Mouse (Mus musculus): Measurements from ENCODE around the gene Zfp92. TPM values are rescaled to one million over a fixed set of nuclear protein-coding genes. Genes with fewer than 3 reads are reported as not detected.

The Zfp92 gene
- total and polyA plus RNA-seq, 3 experiments = 0.04 TPM; not detected in 2

DNA sequence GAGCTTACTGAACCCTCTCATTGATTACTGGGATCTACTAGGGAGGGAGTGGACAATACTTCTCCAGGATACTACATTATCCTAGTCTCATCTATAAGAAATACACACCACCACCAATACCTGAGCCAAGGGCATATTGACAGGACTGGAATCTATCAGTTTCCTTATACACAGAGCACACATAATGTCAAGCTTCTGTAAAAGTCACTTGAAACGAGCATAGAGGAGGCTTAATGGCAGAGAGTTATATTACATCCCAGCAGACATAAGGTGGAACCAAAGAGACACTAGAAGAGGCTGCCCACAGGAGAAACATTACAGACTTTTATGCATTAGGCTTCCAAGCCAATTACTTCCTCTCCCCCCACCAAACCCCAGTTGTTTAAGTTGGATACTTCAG lies 26.0 kb upstream of the Zfp92 start:
- no peak for DNase-seq (ENCODE audit: extremely low read depth)
- Histone ChIP-seq H3K9ac (ENCODE audit: insufficient read depth, low read depth) (no peak overlapping the region), H3K4me3 (replicated peaks in 1 of 3; ENCODE audit: low read depth in 2 of 3, low read length in 2 of 3, poor library complexity in 1 of 3) (no peak overlapping the region), H3K27me3 (replicated peaks) (no peaks in the 10 kb centered on the region), H3K4me1 (ENCODE audit: control insufficient read depth in 1 of 2, insufficient read depth in 2 of 2) (no peaks in the 10 kb centered on the region), H3K36me3 (replicated peaks in 1 of 2; ENCODE audit: control insufficient read depth in 1 of 2, insufficient read depth in 1 of 2, low read length in 1 of 2) (no peaks in the 10 kb centered on the region), H3K4me2 (ENCODE audit: insufficient read depth, low read depth, poor library complexity, severe bottlenecking) (no peak overlapping the region), H3K9me3 (replicated peaks; ENCODE audit: low read length) (no peaks in the 10 kb centered on the region), H3K79me2 (replicated peaks; ENCODE audit: control insufficient read depth, extremely low read depth, insufficient read depth, poor library complexity, severe bottlenecking) (no peaks in the 10 kb centered on the region), H3K27ac (ENCODE audit: insufficient read depth, low read depth) (no peak overlapping the region)
- no peak for TF ChIP-seq PAX5 (IDR thresholded peaks at IDR 0.05; ENCODE audit: low read length)
- in situ Hi-C loops (cut with MboI; ENCODE audit: low pct_ligation_motif_present, low pct_unique_long_range_greater_than_20kb, low sequenced_read_pairs) (no loop called here), dilution Hi-C loops (cut with MboI; ENCODE audit: extremely low pct_ligation_motif_present, extremely low pct_unique_long_range_greater_than_20kb, low sequenced_read_pairs) (no loop called here)

DNA sequence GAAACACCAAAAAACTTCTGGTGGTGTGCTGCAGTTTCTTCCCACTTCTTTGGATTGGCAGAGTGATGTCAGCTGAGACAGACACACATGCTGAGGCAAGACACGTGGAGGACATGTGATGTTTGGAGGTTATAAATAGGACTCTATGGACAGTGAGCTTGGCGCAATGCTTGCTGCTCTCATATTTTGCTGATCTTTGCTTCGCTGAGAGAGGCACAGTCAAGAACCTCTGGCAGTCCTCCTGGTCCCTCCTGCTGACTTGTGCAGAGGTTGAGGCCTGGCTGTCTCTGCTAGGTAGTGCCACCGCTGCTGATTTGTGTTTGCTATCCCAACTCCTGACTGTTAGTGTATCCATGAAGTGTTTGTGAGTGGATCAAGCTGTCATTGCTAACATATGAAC lies 19.4 kb upstream of the Zfp92 start:
- H3K9me3 ChIP-seq (replicated peaks; ENCODE audit: low read length) = no peaks in the 10 kb centered on the region
- in situ Hi-C loops (cut with MboI; ENCODE audit: low pct_ligation_motif_present, low pct_unique_long_range_greater_than_20kb, low sequenced_read_pairs) = no loop called here

DNA sequence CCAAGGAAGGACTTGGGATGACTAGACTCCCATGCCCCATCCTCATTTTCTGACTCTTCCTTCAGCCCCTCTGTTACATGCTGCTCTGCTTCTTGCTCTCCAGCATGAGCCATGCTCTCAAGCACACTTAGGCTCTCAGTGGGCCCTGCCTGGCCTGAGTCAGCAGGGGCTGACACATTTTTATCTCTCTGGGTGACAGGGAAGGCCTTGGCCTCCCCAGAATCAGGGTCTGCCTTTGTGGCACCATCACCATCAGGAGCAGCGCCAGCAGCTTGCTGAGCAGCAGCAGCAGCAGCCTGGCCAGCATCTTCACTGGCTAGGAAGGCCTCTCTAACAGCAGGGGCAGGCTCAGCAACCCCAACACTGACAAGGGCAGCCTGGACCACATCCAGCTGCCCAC lies 14.4 kb upstream of the Zfp92 start:
- H3K36me3 ChIP-seq (replicated peaks in 1 of 2; ENCODE audit: control insufficient read depth in 1 of 2, insufficient read depth in 1 of 2, low read length in 1 of 2) = no peaks in the 10 kb centered on the region
- TF ChIP-seq PAX5 (IDR thresholded peaks at IDR 0.05; ENCODE audit: low read length) (no peak), POLR2A (IDR thresholded peaks at IDR 0.05; ENCODE audit: low read depth, low read length) (no peak), E2F4 (IDR thresholded peaks at IDR 0.05; ENCODE audit: insufficient replicate concordance, low read depth, low read length) (no peak), ZKSCAN1 (IDR thresholded peaks at IDR 0.05; ENCODE audit: borderline replicate concordance, low read depth, low read length) (no peak), MEF2A (IDR thresholded peaks at IDR 0.05; ENCODE audit: borderline replicate concordance, low read depth, low read length) (no peak), MAX (IDR thresholded peaks at IDR 0.05; ENCODE audit: low read length) (no peak), RAD21 (IDR thresholded peaks at IDR 0.05; ENCODE audit: low read depth, low read length) (no peak), GABPA (IDR thresholded peaks at IDR 0.05; ENCODE audit: insufficient replicate concordance, low read depth, low read length) (no peak), EP300 (IDR thresholded peaks at IDR 0.05; ENCODE audit: low read length) (no peak), ZMIZ1 (IDR thresholded peaks at IDR 0.05; ENCODE audit: low read depth, low read length) (no peak), TBP (conservative IDR thresholded peaks at IDR 0.05; ENCODE audit: low read depth, low read length) (no peak)
- H3K4me2 ChIP-seq (ENCODE audit: insufficient read depth, low read depth, poor library complexity, severe bottlenecking) = no peak overlapping the region
- H3K4me3 ChIP-seq (replicated peaks in 1 of 3; ENCODE audit: low read depth in 2 of 3, low read length in 2 of 3, poor library complexity in 1 of 3) = no peak overlapping the region
- no peak overlapping the region for H3K9ac ChIP-seq (ENCODE audit: insufficient read depth, low read depth)
- no peak overlapping the region for H3K27ac ChIP-seq (ENCODE audit: insufficient read depth, low read depth)
- dilution Hi-C loops (cut with MboI; ENCODE audit: extremely low pct_ligation_motif_present, extremely low pct_unique_long_range_greater_than_20kb, low sequenced_read_pairs) (no loop called here), in situ Hi-C loops (cut with MboI; ENCODE audit: low pct_ligation_motif_present, low pct_unique_long_range_greater_than_20kb, low sequenced_read_pairs) (no loop called here)
- H3K27me3 ChIP-seq (replicated peaks) = no peaks in the 10 kb centered on the region
- no peaks in the 10 kb centered on the region for H3K79me2 ChIP-seq (replicated peaks; ENCODE audit: control insufficient read depth, extremely low read depth, insufficient read depth, poor library complexity, severe bottlenecking)
- H3K4me1 ChIP-seq (ENCODE audit: control insufficient read depth in 1 of 2, insufficient read depth in 2 of 2) = no peaks in the 10 kb centered on the region
- DNase-seq (ENCODE audit: extremely low read depth) = no peak
- no peaks in the 10 kb centered on the region for H3K9me3 ChIP-seq (replicated peaks; ENCODE audit: low read length)

More for the DNA sequence above, 19.4 kb upstream of the Zfp92 start:
- H3K9ac ChIP-seq (ENCODE audit: insufficient read depth, low read depth) = no peak overlapping the region
- no peak for DNase-seq (ENCODE audit: extremely low read depth)
- dilution Hi-C loops (cut with MboI; ENCODE audit: extremely low pct_ligation_motif_present, extremely low pct_unique_long_range_greater_than_20kb, low sequenced_read_pairs) = no loop called here
- no peaks in the 10 kb centered on the region for H3K36me3 ChIP-seq (replicated peaks in 1 of 2; ENCODE audit: control insufficient read depth in 1 of 2, insufficient read depth in 1 of 2, low read length in 1 of 2)
- no peak overlapping the region for H3K27ac ChIP-seq (ENCODE audit: insufficient read depth, low read depth)
- no peak for TF ChIP-seq GABPA (IDR thresholded peaks at IDR 0.05; ENCODE audit: insufficient replicate concordance, low read depth, low read length)
- no peak for TF ChIP-seq ETS1 (conservative IDR thresholded peaks at IDR 0.05; ENCODE audit: low read depth, low read length)
- no peak for TF ChIP-seq KAT2A (IDR thresholded peaks at IDR 0.05; ENCODE audit: insufficient replicate concordance, low read length)
- TF ChIP-seq MYC (IDR thresholded peaks at IDR 0.05; ENCODE audit: low read depth, low read length) = no peak
- no peak for TF ChIP-seq USF1 (IDR thresholded peaks at IDR 0.05; ENCODE audit: low read depth, low read length)
- TF ChIP-seq NRF1 (IDR thresholded peaks at IDR 0.05; ENCODE audit: low read depth, low read length) = no peak
- TF ChIP-seq ZKSCAN1 (IDR thresholded peaks at IDR 0.05; ENCODE audit: borderline replicate concordance, low read depth, low read length) = no peak
- TF ChIP-seq TCF12 (IDR thresholded peaks at IDR 0.05; ENCODE audit: low read depth, low read length) = no peak
- no peak for TF ChIP-seq IRF4 (IDR thresholded peaks at IDR 0.05; ENCODE audit: low read depth, low read length)
- TF ChIP-seq RAD21 (IDR thresholded peaks at IDR 0.05; ENCODE audit: low read depth, low read length) = no peak
- TF ChIP-seq MAZ (IDR thresholded peaks at IDR 0.05; ENCODE audit: low read depth, low read length) = no peak
- TF ChIP-seq PAX5 (IDR thresholded peaks at IDR 0.05; ENCODE audit: low read length) = no peak
- TF ChIP-seq CTCF (conservative IDR thresholded peaks at IDR 0.05 in 1 of 2, IDR thresholded peaks at IDR 0.05 in 1 of 2; ENCODE audit: low read depth in 2 of 2, low read length in 2 of 2) = no peak
- no peak for TF ChIP-seq NELFE (IDR thresholded peaks at IDR 0.05; ENCODE audit: low read depth, low read length)
- TF ChIP-seq MEF2A (IDR thresholded peaks at IDR 0.05; ENCODE audit: borderline replicate concordance, low read depth, low read length) = no peak
- no peak for TF ChIP-seq USF2 (conservative IDR thresholded peaks at IDR 0.05; ENCODE audit: low read depth, low read length)
- no peak for TF ChIP-seq CHD2 (IDR thresholded peaks at IDR 0.05; ENCODE audit: low read length)
- no peak for TF ChIP-seq RCOR1 (conservative IDR thresholded peaks at IDR 0.05; ENCODE audit: low read depth, low read length)
- no peaks in the 10 kb centered on the region for H3K79me2 ChIP-seq (replicated peaks; ENCODE audit: control insufficient read depth, extremely low read depth, insufficient read depth, poor library complexity, severe bottlenecking)
- H3K27me3 ChIP-seq (replicated peaks) = no peaks in the 10 kb centered on the region
- no peaks in the 10 kb centered on the region for H3K4me1 ChIP-seq (ENCODE audit: control insufficient read depth in 1 of 2, insufficient read depth in 2 of 2)
- H3K4me2 ChIP-seq (ENCODE audit: insufficient read depth, low read depth, poor library complexity, severe bottlenecking) = no peak overlapping the region
- no peak overlapping the region for H3K4me3 ChIP-seq (replicated peaks in 1 of 3; ENCODE audit: low read depth in 2 of 3, low read length in 2 of 3, poor library complexity in 1 of 3)
